Mouse (Mus musculus): Measurements from ENCODE around the gene Grk6. TPM values are rescaled to one million over a fixed set of nuclear protein-coding genes. Genes with fewer than 3 reads are reported as not detected.

Grk6 gene
- total and polyA plus RNA-seq, 2 experiments from 2014 or later: 10.7 to 27.2 TPM

- H3K4me1 ChIP-seq (ENCODE audit: control insufficient read depth, insufficient read depth): peaks cover 50% of the 10 kb centered on the region
- TF ChIP-seq EP300 (IDR thresholded peaks at IDR 0.05; ENCODE audit: low read depth): no peak
- no peak for TF ChIP-seq CTCF (IDR thresholded peaks at IDR 0.05; ENCODE audit: low read depth)
- H3K27me3 ChIP-seq (ENCODE audit: control insufficient read depth, insufficient read depth, low read length): no peaks in the 10 kb centered on the region
- 80% methylated on average over 16 of the region's 17 CpGs for WGBS
- H3K36me3 ChIP-seq (replicated peaks; ENCODE audit: control insufficient read depth, insufficient read depth, low read length): peaks cover 47% of the 10 kb centered on the region
- H3K4me2 ChIP-seq (ENCODE audit: low read depth, low read length): peak overlapping the region; percentile 9; the same call in 1 of the 2 replicates
- H3K9ac ChIP-seq (replicated peaks; ENCODE audit: low read depth, low read length): no peak overlapping the region
- H3K4me3 ChIP-seq (ENCODE audit: low read depth, low read length): no peak overlapping the region
- H3K9me3 ChIP-seq (replicated peaks; ENCODE audit: control insufficient read depth, low read length): no peaks in the 10 kb centered on the region
- no peak for ATAC-seq (ENCODE audit: insufficient read depth, low read depth)
- peak overlapping the region; percentile 79 for H3K27ac ChIP-seq (ENCODE audit: low read depth)
- DNase-seq (ENCODE audit: low spot score): no peak
Measured at GRCm38 (mm10) chr13:55449679-55450441, 5.0 kb downstream of the Grk6 start.

DNA sequence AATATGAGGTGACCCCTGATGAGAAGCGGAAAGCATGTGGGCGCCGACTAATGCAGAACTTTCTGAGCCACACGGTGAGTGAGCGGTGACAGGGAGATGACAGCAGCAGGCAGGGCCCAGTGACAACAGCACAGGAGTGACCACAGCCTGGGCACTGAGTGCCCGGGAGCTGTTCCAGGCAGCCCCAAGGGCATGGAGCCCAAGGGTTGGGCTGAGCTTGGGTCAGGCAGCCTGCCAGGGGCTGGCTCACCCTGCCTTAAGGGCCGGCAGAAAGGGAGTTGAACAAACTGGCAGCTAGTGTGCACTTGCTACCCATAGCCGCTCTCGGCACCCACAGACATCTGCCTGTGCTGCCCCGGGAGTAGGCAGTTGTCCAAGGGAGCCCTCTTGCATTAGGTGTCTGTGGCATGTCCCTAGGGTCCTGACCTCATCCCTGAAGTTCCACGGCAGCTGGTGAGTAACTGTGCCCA, 5.7 kb downstream of the Grk6 start:
- Histone ChIP-seq H3K9me3 (replicated peaks; ENCODE audit: control insufficient read depth, low read length) (no peaks in the 10 kb centered on the region), H3K27ac (ENCODE audit: low read depth) (peak overlapping the region; percentile 79), H3K9ac (replicated peaks; ENCODE audit: low read depth, low read length) (no peak overlapping the region), H3K27me3 (ENCODE audit: control insufficient read depth, insufficient read depth, low read length) (no peaks in the 10 kb centered on the region), H3K36me3 (replicated peaks; ENCODE audit: control insufficient read depth, insufficient read depth, low read length) (peaks cover 54% of the 10 kb centered on the region), H3K4me1 (ENCODE audit: control insufficient read depth, insufficient read depth) (peaks cover 50% of the 10 kb centered on the region), H3K4me2 (ENCODE audit: low read depth, low read length) (0 out of 2 replicates have a peak overlapping the region, but pooled peaks have one; percentile 16), H3K4me3 (ENCODE audit: low read depth, low read length) (no peak overlapping the region)
- ATAC-seq (ENCODE audit: insufficient read depth, low read depth): peak; percentile 95
- peak; percentile 87 for DNase-seq (ENCODE audit: low spot score)
- WGBS: 40% methylated on average over 11 of the region's 11 CpGs
- TF ChIP-seq EP300 (IDR thresholded peaks at IDR 0.05; ENCODE audit: low read depth): peak; percentile 60
- no peak for TF ChIP-seq CTCF (IDR thresholded peaks at IDR 0.05; ENCODE audit: low read depth)

GRCm38 (mm10) chr13:55451296-55451695, 6.4 kb downstream of the Grk6 start:
- ATAC-seq (ENCODE audit: insufficient read depth, low read depth): no peak
- peaks cover 42% of the 10 kb centered on the region for H3K4me1 ChIP-seq (ENCODE audit: control insufficient read depth, insufficient read depth)
- WGBS: 89% methylated on average over 10 of the region's 10 CpGs
- TF ChIP-seq EP300 (IDR thresholded peaks at IDR 0.05; ENCODE audit: low read depth): no peak
- no peak for TF ChIP-seq CTCF (IDR thresholded peaks at IDR 0.05; ENCODE audit: low read depth)
- H3K27ac ChIP-seq (ENCODE audit: low read depth): peak overlapping the region; percentile 79; the same call in 1 of the 2 replicates
- H3K9ac ChIP-seq (replicated peaks; ENCODE audit: low read depth, low read length): no peak overlapping the region
- H3K9me3 ChIP-seq (replicated peaks; ENCODE audit: control insufficient read depth, low read length): no peaks in the 10 kb centered on the region
- no peak overlapping the region for H3K4me3 ChIP-seq (ENCODE audit: low read depth, low read length)
- no peak for DNase-seq (ENCODE audit: low spot score)
- no peaks in the 10 kb centered on the region for H3K27me3 ChIP-seq (ENCODE audit: control insufficient read depth, insufficient read depth, low read length)
- peaks cover 62% of the 10 kb centered on the region for H3K36me3 ChIP-seq (replicated peaks; ENCODE audit: control insufficient read depth, insufficient read depth, low read length)
- no peak overlapping the region for H3K4me2 ChIP-seq (ENCODE audit: low read depth, low read length)

- H3K4me1 ChIP-seq (ENCODE audit: control insufficient read depth, insufficient read depth): peaks cover 36% of the 10 kb centered on the region
- H3K27ac ChIP-seq (ENCODE audit: low read depth): no peak overlapping the region
- H3K4me2 ChIP-seq (ENCODE audit: low read depth, low read length): no peak overlapping the region
- ATAC-seq (ENCODE audit: insufficient read depth, low read depth) (no peak), DNase-seq (ENCODE audit: low spot score) (no peak)
- no peak overlapping the region for H3K9ac ChIP-seq (replicated peaks; ENCODE audit: low read depth, low read length)
- no peaks in the 10 kb centered on the region for H3K9me3 ChIP-seq (replicated peaks; ENCODE audit: control insufficient read depth, low read length)
- WGBS: 91% methylated on average over 16 of the region's 16 CpGs
- TF ChIP-seq EP300 (IDR thresholded peaks at IDR 0.05; ENCODE audit: low read depth): no peak
- no peak for TF ChIP-seq CTCF (IDR thresholded peaks at IDR 0.05; ENCODE audit: low read depth)
- peaks cover 68% of the 10 kb centered on the region for H3K36me3 ChIP-seq (replicated peaks; ENCODE audit: control insufficient read depth, insufficient read depth, low read length)
- no peak overlapping the region for H3K4me3 ChIP-seq (ENCODE audit: low read depth, low read length)
- no peaks in the 10 kb centered on the region for H3K27me3 ChIP-seq (ENCODE audit: control insufficient read depth, insufficient read depth, low read length)
Measured at GRCm38 (mm10) chr13:55451785-55452549, 7.1 kb downstream of the Grk6 start.

- DNase-seq (ENCODE audit: low spot score) (no peak), ATAC-seq (ENCODE audit: insufficient read depth, low read depth) (no peak)
- peaks cover 30% of the 10 kb centered on the region for H3K27me3 ChIP-seq (ENCODE audit: control insufficient read depth, insufficient read depth, low read length)
- peaks cover 32% of the 10 kb centered on the region for H3K36me3 ChIP-seq (replicated peaks; ENCODE audit: control insufficient read depth, insufficient read depth, low read length)
- H3K9me3 ChIP-seq (replicated peaks; ENCODE audit: control insufficient read depth, low read length): no peaks in the 10 kb centered on the region
- H3K9ac ChIP-seq (replicated peaks; ENCODE audit: low read depth, low read length): no peak overlapping the region
- TF ChIP-seq EP300 (IDR thresholded peaks at IDR 0.05; ENCODE audit: low read depth): no peak
- no peak for TF ChIP-seq CTCF (IDR thresholded peaks at IDR 0.05; ENCODE audit: low read depth)
- peaks cover 13% of the 10 kb centered on the region for H3K4me1 ChIP-seq (ENCODE audit: control insufficient read depth, insufficient read depth)
- no peak overlapping the region for H3K27ac ChIP-seq (ENCODE audit: low read depth)
- no peak overlapping the region for H3K4me3 ChIP-seq (ENCODE audit: low read depth, low read length)
- 50% methylated on average over 2 of the region's 2 CpGs for WGBS
- no peak overlapping the region for H3K4me2 ChIP-seq (ENCODE audit: low read depth, low read length)
Measured at GRCm38 (mm10) chr13:55462965-55463364, 18.1 kb downstream of the Grk6 start.

Measured in heart, postnatal 0 days (tissue).